Mouse (Mus musculus): Measurements from ENCODE around the gene Ptges3l.
"Not testable (repeated sequence)": the region's sequence is repeated elsewhere in the genome, so short reads cannot be mapped to it uniquely, and the experiment has no call there.

Ptges3l gene

GRCm38 (mm10) chr11:101455627-101456026, 30.5 kb upstream of the Ptges3l start:
- no peak for DNase-seq

- no peak for DNase-seq
Observed at GRCm38 (mm10) chr11:101454702-101455101, 29.6 kb upstream of the Ptges3l start.

GRCm38 (mm10) chr11:101452093-101452774, 27.1 kb upstream of the Ptges3l start:
- no peak for DNase-seq

- no peak for DNase-seq
Observed at GRCm38 (mm10) chr11:101451536-101451935, 26.4 kb upstream of the Ptges3l start.

GRCm38 (mm10) chr11:101450394-101450793, 25.3 kb upstream of the Ptges3l start:
- DNase-seq: peak; percentile 47 to 57

GRCm38 (mm10) chr11:101449596-101449995, 24.5 kb upstream of the Ptges3l start:
- not testable (repeated sequence) for DNase-seq

GRCm38 (mm10) chr11:101448899-101449298, 23.8 kb upstream of the Ptges3l start:
- DNase-seq: no peak

- no peak for DNase-seq
Observed at GRCm38 (mm10) chr11:101448274-101448746, 23.2 kb upstream of the Ptges3l start, which contains the start of gene Ifi35. Gene Ifi35, plus strand, starts transcription at chr11:101448407.

GRCm38 (mm10) chr11:101447786-101448185, 22.7 kb upstream of the Ptges3l start:
- no peak for DNase-seq

- not testable (repeated sequence) for DNase-seq
Observed at GRCm38 (mm10) chr11:101446860-101447259, 21.7 kb upstream of the Ptges3l start.

GRCm38 (mm10) chr11:101446319-101446718, 21.2 kb upstream of the Ptges3l start:
- no peak for DNase-seq

GRCm38 (mm10) chr11:101442760-101443159, 17.6 kb upstream of the Ptges3l start:
- no peak for DNase-seq

GRCm38 (mm10) chr11:101442127-101442693, 17.1 kb upstream of the Ptges3l start, which contains the start of gene Rpl27:
Gene Rpl27, plus strand, starts transcription at chr11:101442298.
- DNase-seq: peak; percentile 98 to 99

- not testable (repeated sequence) for DNase-seq
Observed at GRCm38 (mm10) chr11:101441450-101442126, 16.5 kb upstream of the Ptges3l start.

GRCm38 (mm10) chr11:101438006-101438405, 12.9 kb upstream of the Ptges3l start:
- not testable (repeated sequence) for DNase-seq

GRCm38 (mm10) chr11:101436916-101437315, 11.8 kb upstream of the Ptges3l start:
- no peak for DNase-seq

GRCm38 (mm10) chr11:101435831-101436230, 10.7 kb upstream of the Ptges3l start:
- DNase-seq: no peak

- peak; percentile 81 to 84 for DNase-seq
Observed at GRCm38 (mm10) chr11:101433396-101433795, 8.3 kb upstream of the Ptges3l start.

- no peak for DNase-seq
Observed at GRCm38 (mm10) chr11:101431327-101431726, 6.2 kb upstream of the Ptges3l start.

- DNase-seq: no peak
Observed at GRCm38 (mm10) chr11:101426165-101426564, 1.0 kb upstream of the Ptges3l start.

- DNase-seq: peak; percentile 59 to 66
Observed at GRCm38 (mm10) chr11:101424105-101424851, 855 bp downstream of the Ptges3l start, which contains the start of gene Gm27029. Gene Gm27029, minus strand, starts transcription at chr11:101424796.

GRCm38 (mm10) chr11:101420148-101420547, 5.0 kb downstream of the Ptges3l start:
- DNase-seq: no peak

- peak in 1 of 2 experiments; percentile 36 for DNase-seq
Observed at GRCm38 (mm10) chr11:101419610-101420009, 5.5 kb downstream of the Ptges3l start.
